Mouse (Mus musculus) MEL (cell line): ENCODE data around the gene Olfr381. TPM values are rescaled to one million over a fixed set of nuclear protein-coding genes. Genes with fewer than 3 reads are reported as not detected.

Experiments used
- DNase-seq: peaks from one replicate; pipeline ENCODE4 v3.0.0; 2011; ENCODE audit warnings: low read depth, low spot score
- H3K27ac ChIP-seq: 2 replicates; pipeline ENCODE4 v1.5.1; 2012; ENCODE audit warnings: low read depth, mild to moderate bottlenecking, control low read depth, low read length, moderate library complexity; ENCODE audit not compliant: control insufficient read depth
- H3K27me3 ChIP-seq, 2 experiments: fragments of 150-350 bp in 1 of 2; sonication (generic) in 1 of 2; 2 replicates each; pipeline ENCODE4 v1.6.1; 2012; ENCODE audit warnings: low read length in 2 of 2, mild to moderate bottlenecking in 2 of 2, improper control_type of control experiment in 1 of 2, moderate library complexity in 1 of 2; ENCODE audit not compliant: insufficient read depth in 2 of 2, control insufficient read depth in 1 of 2
- H3K36me3 ChIP-seq, 2 experiments: 2 replicates each; pipeline ENCODE4 v1.6.1; 2012 to 2014; ENCODE audit warnings: low read length in 2 of 2, improper control_type of control experiment in 1 of 2, inconsistent platforms in 1 of 2, mild to moderate bottlenecking in 1 of 2; ENCODE audit not compliant: insufficient read depth in 2 of 2, control insufficient read depth in 1 of 2
- H3K4me1 ChIP-seq, 2 experiments: fragments of 150-350 bp in 1 of 2; sonication (generic) in 1 of 2; 2 replicates each; pipeline ENCODE4 v1.6.1; 2012; ENCODE audit warnings: low read length in 2 of 2, improper control_type of control experiment in 1 of 2, mild to moderate bottlenecking in 1 of 2; ENCODE audit not compliant: insufficient read depth in 2 of 2, control insufficient read depth in 1 of 2
- H3K4me3 ChIP-seq, 2 experiments: fragments of 150-350 bp in 1 of 2; sonication (generic) in 1 of 2; 2 replicates each; pipeline ENCODE4 v1.5.1; 2012; ENCODE audit warnings: low read depth in 2 of 2, low read length in 2 of 2, mild to moderate bottlenecking in 2 of 2, moderate library complexity in 2 of 2, control low read depth in 1 of 2, improper control_type of control experiment in 1 of 2; ENCODE audit not compliant: control insufficient read depth in 1 of 2, insufficient read depth in 1 of 2
- H3K79me2 ChIP-seq: 2 replicates; pipeline ENCODE4 v1.6.1; 2012; ENCODE audit warnings: mild to moderate bottlenecking, low read length, moderate library complexity; ENCODE audit not compliant: control insufficient read depth, poor library complexity, insufficient read depth
- H3K9ac ChIP-seq: 2 replicates; pipeline ENCODE4 v1.6.1; 2012; ENCODE audit warnings: low read depth, mild to moderate bottlenecking, control low read depth, low read length, moderate library complexity; ENCODE audit not compliant: control insufficient read depth, poor library complexity, severe bottlenecking
- H3K9me3 ChIP-seq: fragments of 150-350 bp; sonication (generic); replicated peaks from 2 replicates; pipeline ENCODE4 v1.6.1; 2012; ENCODE audit warnings: mild to moderate bottlenecking, low read length, improper control_type of control experiment, moderate library complexity; ENCODE audit not compliant: insufficient read depth
- HCFC1 ChIP-seq: IDR thresholded peaks from 2 replicates; pipeline ENCODE4 v1.6.1; 2012; ENCODE audit warnings: low read depth, mild to moderate bottlenecking, inconsistent platforms, low read length, improper control_type of control experiment, moderate library complexity
- MAX ChIP-seq: IDR thresholded peaks from 2 replicates; pipeline ENCODE4 v1.6.1; 2011; ENCODE audit warnings: low read length, improper control_type of control experiment
- MAZ ChIP-seq: IDR thresholded peaks from 2 replicates; pipeline ENCODE4 v1.6.1; 2012; ENCODE audit warnings: low read depth, mild to moderate bottlenecking, inconsistent platforms, low read length, improper control_type of control experiment
- NELFE ChIP-seq: IDR thresholded peaks from 2 replicates; pipeline ENCODE4 v1.6.1; 2011; ENCODE audit warnings: low read depth, low read length, improper control_type of control experiment
- POLR2A ChIP-seq, 2 experiments: IDR thresholded peaks; 2 replicates each; pipeline ENCODE4 v1.6.1; 2011 to 2012; ENCODE audit warnings: low read length in 2 of 2, mild to moderate bottlenecking in 2 of 2, control low read depth in 1 of 2, improper control_type of control experiment in 1 of 2, low read depth in 1 of 2, moderate library complexity in 1 of 2; ENCODE audit not compliant: control insufficient read depth in 1 of 2, insufficient read depth in 1 of 2, poor library complexity in 1 of 2
- POLR2AphosphoS2 ChIP-seq: IDR thresholded peaks from 2 replicates; pipeline ENCODE4 v1.6.1; 2011; ENCODE audit warnings: low read length, improper control_type of control experiment
- RAD21 ChIP-seq: IDR thresholded peaks from 2 replicates; pipeline ENCODE4 v1.6.1; 2011; ENCODE audit warnings: mild to moderate bottlenecking, low read depth, low read length, improper control_type of control experiment
- SIN3A ChIP-seq: IDR thresholded peaks from 2 replicates; pipeline ENCODE4 v1.6.1; 2012; ENCODE audit warnings: low read length, improper control_type of control experiment, inconsistent platforms
- TCF12 ChIP-seq: IDR thresholded peaks from 2 replicates; pipeline ENCODE4 v1.6.1; 2014; ENCODE audit warnings: low read depth, mild to moderate bottlenecking, inconsistent platforms, low read length, improper control_type of control experiment, moderate library complexity
- UBTF ChIP-seq: IDR thresholded peaks from 2 replicates; pipeline ENCODE4 v1.6.1; 2012; ENCODE audit warnings: low read depth, mild to moderate bottlenecking, inconsistent platforms, low read length, improper control_type of control experiment, moderate library complexity, borderline replicate concordance; ENCODE audit not compliant: insufficient read depth
- USF1 ChIP-seq: IDR thresholded peaks from 2 replicates; pipeline ENCODE4 v1.6.1; 2014; ENCODE audit warnings: low read depth, mild to moderate bottlenecking, inconsistent platforms, low read length, improper control_type of control experiment, moderate library complexity
- ZC3H11A ChIP-seq: IDR thresholded peaks from 2 replicates; pipeline ENCODE4 v1.6.1; 2012; ENCODE audit warnings: low read depth, mild to moderate bottlenecking, inconsistent platforms, low read length, improper control_type of control experiment
- ZMIZ1 ChIP-seq: IDR thresholded peaks from 2 replicates; pipeline ENCODE4 v1.6.1; 2012; ENCODE audit warnings: low read depth, mild to moderate bottlenecking, inconsistent platforms, low read length, improper control_type of control experiment, moderate library complexity
- polyA plus RNA-seq, 2 experiments: library from polyadenylated mRNA; stranded (reverse) in 1 of 2; unstranded in 1 of 2; fragments of >175 nt in 1 of 2; fragments of >200 nt in 1 of 2; gene quantifications; 2 replicates each; pipeline versions ENCODE4 v1.2.1 to v1.2.4; 2012; ENCODE audit warnings: low replicate concordance in 2 of 2, low read depth in 1 of 2; ENCODE audit not compliant: insufficient read length in 2 of 2, insufficient read depth in 1 of 2, missing spikeins in 1 of 2
- total RNA-seq: library from RNA; depleted of rRNA; stranded (reverse); fragments of 300-350 nt; gene quantifications from 2 replicates; pipeline ENCODE4 v1.2.3, GENCODE M21; 2012; rRNA removed

Gene Olfr381
- total and polyA plus RNA-seq, 3 experiments, result not detected

GRCm38 (mm10) chr11:73517097-73517496 lies 25.7 kb upstream of the Olfr381 start, which contains the start of gene Olfr382:
TSS of gene Olfr382 (minus strand) at chr11:73517197.
- Histone ChIP-seq H3K36me3 (no peaks in the 10 kb centered on the region), H3K27me3 (no peaks in the 10 kb centered on the region)
- TF ChIP-seq POLR2AphosphoS2 (no peak), POLR2A (IDR thresholded peaks at IDR 0.05; ENCODE audit: control insufficient read depth in 1 of 2, insufficient read depth in 1 of 2, low read depth in 1 of 2, low read length in 2 of 2, poor library complexity in 1 of 2) (no peak), NELFE (no peak), SIN3A (no peak), RAD21 (no peak), MAZ (no peak), TCF12 (no peak), USF1 (no peak), MAX (no peak), ZMIZ1 (no peak), UBTF (no peak), ZC3H11A (no peak)

GRCm38 (mm10) chr11:73457408-73457807 lies 34.0 kb downstream of the Olfr381 start, which contains the start of gene Olfr380:
TSS of gene Olfr380 (minus strand) at chr11:73457508.
- no peak within 1 kb of the TSS for H3K27ac ChIP-seq
- H3K4me3 ChIP-seq, result no peak within 1 kb of the TSS
- no peak for TF ChIP-seq HCFC1
- no peaks in the 10 kb centered on the region for H3K36me3 ChIP-seq
- no peak for DNase-seq
- H3K4me1 ChIP-seq, result no peaks in the 10 kb centered on the region
- H3K79me2 ChIP-seq, result no peaks in the 10 kb centered on the region
- H3K9ac ChIP-seq, result no peak within 1 kb of the TSS
- no peaks in the 10 kb centered on the region for H3K9me3 ChIP-seq
- no peaks in the 10 kb centered on the region for H3K27me3 ChIP-seq

More at GRCm38 (mm10) chr11:73517097-73517496, 25.7 kb upstream of the Olfr381 start, which contains the start of gene Olfr382:
- H3K4me1 ChIP-seq, result no peaks in the 10 kb centered on the region
- H3K79me2 ChIP-seq, result no peaks in the 10 kb centered on the region
- H3K27ac ChIP-seq, result no peak within 1 kb of the TSS
- no peak within 1 kb of the TSS for H3K9ac ChIP-seq
- DNase-seq, result no peak
- H3K4me3 ChIP-seq, result no peak within 1 kb of the TSS
- no peaks in the 10 kb centered on the region for H3K9me3 ChIP-seq

Other genes with a start within 250 kb of the Olfr381 start
- not detected in 2 replicates for gene Trpv3, start 224.2 kb downstream of the Olfr381 start, total RNA-seq
- gene Trpv3, start 224.2 kb downstream of the Olfr381 start, polyA plus RNA-seq, result not detected
- 1.3 TPM in 2 replicates for gene Aspa, start 162.0 kb downstream of the Olfr381 start, total RNA-seq
- gene Aspa, start 162.0 kb downstream of the Olfr381 start, polyA plus RNA-seq, result under 1 TPM in 1 of 2 experiments, not detected in 1; 0.28 TPM
- not detected in 2 replicates for gene Gm49340, start 161.9 kb downstream of the Olfr381 start, total RNA-seq
- not detected for gene Gm49340, start 161.9 kb downstream of the Olfr381 start, polyA plus RNA-seq
- not detected in 2 replicates for gene Spata22, start 161.9 kb downstream of the Olfr381 start, total RNA-seq
- gene Spata22, start 161.9 kb downstream of the Olfr381 start, polyA plus RNA-seq, result not detected
- gene Olfr20, start 140.8 kb downstream of the Olfr381 start, total RNA-seq, result not detected in 2 replicates
- gene Olfr20, start 140.8 kb downstream of the Olfr381 start, polyA plus RNA-seq, result not detected
- gene Olfr376, start 120.4 kb downstream of the Olfr381 start, total RNA-seq, result 0.08 TPM in 1 of 2 replicates, not detected in the other
- not detected for gene Olfr376, start 120.4 kb downstream of the Olfr381 start, polyA plus RNA-seq
- not detected in 2 replicates for gene Olfr1, start 92.0 kb downstream of the Olfr381 start, total RNA-seq
- not detected for gene Olfr1, start 92.0 kb downstream of the Olfr381 start, polyA plus RNA-seq
- gene Olfr378, start 63.1 kb downstream of the Olfr381 start, total RNA-seq, result not detected in 2 replicates
- gene Olfr378, start 63.1 kb downstream of the Olfr381 start, polyA plus RNA-seq, result not detected
- gene Olfr380, start 34.1 kb downstream of the Olfr381 start, total RNA-seq, result not detected in 2 replicates
- gene Olfr380, start 34.1 kb downstream of the Olfr381 start, polyA plus RNA-seq, result not detected
- not detected in 2 replicates for gene Olfr382, start 25.6 kb upstream of the Olfr381 start, total RNA-seq
- not detected for gene Olfr382, start 25.6 kb upstream of the Olfr381 start, polyA plus RNA-seq
- gene Olfr385, start 101.4 kb upstream of the Olfr381 start, total RNA-seq, result not detected in 2 replicates
- gene Olfr385, start 101.4 kb upstream of the Olfr381 start, polyA plus RNA-seq, result not detected
- gene Olfr384, start 107.0 kb upstream of the Olfr381 start, total RNA-seq, result not detected in 2 replicates
- not detected for gene Olfr384, start 107.0 kb upstream of the Olfr381 start, polyA plus RNA-seq
- not detected in 2 replicates for gene Zfp735, start 197.2 kb upstream of the Olfr381 start, total RNA-seq
- not detected for gene Zfp735, start 197.2 kb upstream of the Olfr381 start, polyA plus RNA-seq